Mouse (Mus musculus) urinary bladder, postnatal 25 days (tissue): ENCODE data around the gene Gm11568.
"Not testable (repeated sequence)": the region's sequence is repeated elsewhere in the genome, so short reads cannot be mapped to it uniquely, and the experiment has no call there.

Source experiments
- DNase-seq: peaks from one replicate; pipeline ENCODE4 v3.0.0; 2022; ENCODE audit warnings: low spot score

Gene Gm11568

GRCm38 (mm10) chr11:99857617-99858016 lies at the start of gene Gm11568:
Gm11568 (plus strand) TSS chr11:99857917.
- DNase-seq, result no peak

- DNase-seq, result not testable (repeated sequence)
These were observed 47.9 kb upstream of the Gm11568 start, which contains the start of gene Krtap4-13 for GRCm38 (mm10) chr11:99809792-99810191. Krtap4-13 (minus strand) TSS chr11:99809892.

DNA sequence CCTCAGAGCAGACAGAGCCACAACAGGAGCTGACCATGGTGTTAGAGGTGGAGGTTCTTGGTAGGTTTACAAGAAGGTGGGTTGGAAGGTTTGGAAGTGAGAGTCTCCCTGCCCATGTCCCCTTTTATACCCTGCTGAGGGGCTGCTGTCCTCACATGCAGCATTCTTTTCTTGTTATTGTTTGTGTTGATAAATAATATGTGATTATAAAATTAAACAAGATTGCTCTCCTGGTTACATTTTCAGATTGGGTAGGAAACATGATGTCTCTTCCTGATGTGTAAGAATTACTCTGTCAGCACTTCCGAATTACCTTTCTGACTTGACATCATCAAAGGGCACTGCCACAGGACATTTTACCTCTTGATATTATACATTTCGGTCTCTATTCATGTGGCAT lies 42.2 kb upstream of the Gm11568 start, which contains the start of gene Gm11564:
TSS of gene Gm11564 (minus strand) at position 101 of the 400 bp plus-strand sequence.
- not testable (repeated sequence) for DNase-seq

GRCm38 (mm10) chr11:99837966-99838365 lies 19.8 kb upstream of the Gm11568 start, which contains the start of gene 2300003K06Rik:
2300003K06Rik (minus strand) TSS chr11:99838066.
- no peak for DNase-seq

DNA sequence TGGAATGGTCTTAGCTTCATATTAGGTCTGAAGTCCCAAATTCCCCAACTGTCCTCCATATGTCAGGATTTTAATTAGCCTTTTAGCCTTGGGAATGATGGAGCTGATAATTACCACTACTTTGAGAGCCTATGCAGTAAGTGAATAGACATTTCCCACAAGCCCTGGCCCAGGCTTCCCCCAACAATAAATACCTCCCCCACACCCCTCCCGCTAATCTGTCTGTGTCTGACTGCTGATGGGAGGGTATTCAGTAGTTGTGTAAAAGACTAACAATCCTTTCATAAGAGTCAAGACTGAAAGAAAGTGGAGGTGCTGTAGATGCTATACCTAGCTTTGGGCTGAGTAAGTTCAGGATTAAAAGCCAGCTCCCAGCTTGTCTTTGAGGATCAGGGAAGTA lies 15.5 kb upstream of the Gm11568 start:
- DNase-seq, result no peak

DNA sequence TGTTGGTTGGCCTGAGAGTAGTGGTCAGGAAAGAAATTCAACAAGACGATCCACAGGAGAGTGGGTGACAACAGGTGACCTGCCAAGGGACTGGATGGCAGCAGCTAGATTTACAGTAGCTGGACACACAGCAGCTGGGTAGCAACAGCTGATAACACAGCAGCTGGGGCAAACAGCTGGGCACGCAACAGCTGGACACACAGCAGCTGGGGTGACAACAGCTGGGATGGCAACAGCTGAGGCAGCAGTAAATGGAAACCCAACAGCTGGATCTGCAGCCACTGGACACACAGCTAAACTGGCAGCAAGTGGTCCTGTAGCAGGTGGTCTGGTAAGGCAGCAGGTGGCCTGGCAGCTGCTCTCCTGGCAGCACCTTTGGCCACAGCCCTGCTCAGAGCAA lies 11.0 kb upstream of the Gm11568 start:
- no peak for DNase-seq

DNA sequence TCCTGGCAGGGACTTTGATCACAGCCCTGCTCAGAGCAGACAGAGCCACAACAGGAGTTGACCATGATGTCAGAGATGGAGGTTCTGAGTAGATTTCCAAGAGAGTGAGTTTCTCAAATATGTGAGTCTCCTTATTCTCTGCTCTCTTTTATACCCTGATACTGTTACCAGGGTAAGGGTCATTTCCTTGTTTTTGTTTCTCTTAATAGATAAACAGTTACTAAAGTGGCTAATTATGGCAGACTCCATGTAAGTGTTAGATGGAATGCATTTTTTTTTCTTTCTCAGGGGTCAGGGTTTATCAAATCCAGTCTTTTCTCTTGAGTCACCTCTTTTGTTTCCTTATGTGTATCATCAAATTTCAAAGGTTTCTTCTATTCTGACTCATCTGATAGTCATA lies 6.2 kb upstream of the Gm11568 start, which contains the start of gene Krtap4-16:
TSS of gene Krtap4-16 (minus strand) at position 101 of the 400 bp plus-strand sequence.
- no peak for DNase-seq

DNA sequence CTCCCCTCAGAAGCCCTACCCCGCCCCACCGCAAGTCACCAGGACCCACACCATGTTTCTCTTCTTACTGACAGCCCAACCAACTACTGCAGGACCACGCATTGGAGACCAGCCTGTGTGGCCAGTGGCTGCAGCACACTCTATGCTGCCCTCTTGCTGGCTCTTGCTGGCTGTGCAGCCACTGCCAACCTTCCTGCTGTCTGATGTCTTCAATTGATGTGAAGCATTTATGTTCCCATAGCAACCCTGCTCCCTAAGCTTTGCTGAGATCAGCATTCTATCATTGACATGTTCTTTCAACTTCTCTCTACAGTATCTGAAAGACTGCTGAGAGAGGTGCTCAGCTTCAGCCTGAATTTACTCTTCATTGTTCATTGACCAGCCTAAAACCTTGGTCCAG lies 3.6 kb upstream of the Gm11568 start:
- DNase-seq, result no peak

DNA sequence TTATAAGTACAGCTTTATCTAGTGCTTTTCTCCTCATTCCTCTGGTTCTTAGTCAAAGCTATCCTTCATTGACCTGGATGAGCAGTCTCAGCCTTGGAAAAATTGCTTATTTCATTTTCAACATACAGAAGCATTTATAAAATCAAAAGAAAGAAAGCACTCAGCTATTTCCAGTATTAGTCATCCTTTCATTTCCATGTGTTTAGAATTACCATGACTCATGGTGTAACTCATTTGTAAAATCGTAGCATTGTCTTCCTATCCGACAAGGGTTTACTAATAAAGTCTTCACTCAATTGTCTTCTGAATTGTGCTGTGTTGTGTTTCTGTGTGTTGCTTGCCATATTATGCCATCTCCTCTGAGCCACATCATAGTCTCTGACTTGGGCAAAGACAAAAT lies 1.0 kb downstream of the Gm11568 start:
- no peak for DNase-seq

GRCm38 (mm10) chr11:99864176-99864575 lies 6.5 kb downstream of the Gm11568 start, which contains the start of gene Gm11559:
Gm11559 (plus strand) TSS chr11:99864476.
- DNase-seq, result not testable (repeated sequence)

GRCm38 (mm10) chr11:99873089-99873488 lies 15.4 kb downstream of the Gm11568 start, which contains the start of gene Krtap9-1:
Krtap9-1 (plus strand) TSS chr11:99873389.
- DNase-seq, result not testable (repeated sequence)

DNA sequence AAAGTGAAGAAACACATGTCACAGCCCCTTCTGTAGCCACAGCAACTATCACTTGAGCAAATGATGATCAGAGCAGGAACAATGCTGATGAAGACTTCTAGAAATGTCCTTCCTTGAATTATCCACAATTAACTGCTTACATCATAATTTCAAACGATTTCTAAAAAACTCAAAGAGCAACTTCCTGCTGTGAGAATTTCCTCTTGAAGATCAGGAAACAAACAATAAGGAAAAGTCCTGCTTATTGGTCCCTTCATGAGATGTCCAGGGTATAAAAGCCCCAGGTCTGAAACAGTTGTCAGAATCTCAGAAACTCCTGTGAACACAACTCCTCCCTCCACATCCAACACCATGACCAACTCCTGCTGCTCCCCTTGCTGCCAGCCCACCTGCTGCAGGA lies 21.2 kb downstream of the Gm11568 start, which contains the start of gene Gm11567:
TSS of gene Gm11567 (plus strand) at position 301 of the 400 bp plus-strand sequence.
- DNase-seq, result not testable (repeated sequence)

DNA sequence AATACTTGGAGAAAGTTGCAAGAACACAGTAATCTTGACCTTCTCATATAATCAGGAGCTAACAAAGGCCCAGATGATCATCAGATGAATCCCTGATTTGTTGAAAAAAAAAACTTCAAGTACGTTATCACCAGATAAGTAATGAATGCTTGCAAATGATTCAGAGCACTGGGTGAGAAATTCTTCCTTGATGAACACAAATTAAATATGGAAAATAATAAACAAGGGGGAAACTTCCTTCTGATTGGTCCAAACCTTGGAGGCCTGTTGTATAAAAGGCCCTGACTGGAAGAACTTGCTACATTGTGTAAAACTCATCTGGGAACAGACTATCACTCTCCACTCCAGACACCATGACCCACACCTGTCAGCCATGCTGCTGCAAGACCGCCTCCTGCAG lies 49.9 kb downstream of the Gm11568 start, which contains the start of gene Krtap31-1:
TSS of gene Krtap31-1 (plus strand) at position 301 of the 400 bp plus-strand sequence.
- no peak for DNase-seq
